Mouse (Mus musculus) right cerebral cortex, adult 2 months (tissue): ENCODE measurements at regions not wholly inside any gene's neighbourhood (a gene's known extent, or its start where the extent isn't known, plus 50 kb on each side); places are given as distances from the start of the nearest gene placed in this dataset.

Experiments used
- DNase-seq, 2 experiments: peaks; one replicate each; pipeline ENCODE4 v3.0.0; 2021 to 2022; ENCODE audit warnings: low spot score in 2 of 2

DNA sequence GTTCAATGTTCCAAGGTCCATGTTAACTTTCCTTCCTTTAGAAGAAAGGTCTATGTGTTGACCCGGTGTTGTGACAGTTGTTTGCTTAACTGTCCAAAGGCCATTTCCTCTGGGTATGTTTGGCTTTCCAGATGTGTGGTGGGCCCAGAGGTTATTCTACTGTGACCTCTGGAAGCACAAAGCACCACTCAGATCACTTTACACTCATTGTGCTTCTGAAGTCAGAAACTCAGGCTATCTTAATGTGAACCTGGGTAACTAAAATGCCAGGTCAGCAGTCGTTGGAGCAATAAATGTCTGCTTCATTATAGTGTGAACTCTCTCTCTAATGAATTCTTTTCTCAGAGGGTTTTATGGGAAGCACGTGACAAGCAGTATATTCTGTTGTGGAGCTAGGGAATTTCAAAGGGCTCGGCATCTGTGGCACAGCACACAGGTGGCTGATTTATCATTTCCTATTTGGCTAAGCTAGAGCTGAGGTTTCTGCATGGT lies 68.5 kb upstream of the Klf12 start:
- no peak for DNase-seq

DNA sequence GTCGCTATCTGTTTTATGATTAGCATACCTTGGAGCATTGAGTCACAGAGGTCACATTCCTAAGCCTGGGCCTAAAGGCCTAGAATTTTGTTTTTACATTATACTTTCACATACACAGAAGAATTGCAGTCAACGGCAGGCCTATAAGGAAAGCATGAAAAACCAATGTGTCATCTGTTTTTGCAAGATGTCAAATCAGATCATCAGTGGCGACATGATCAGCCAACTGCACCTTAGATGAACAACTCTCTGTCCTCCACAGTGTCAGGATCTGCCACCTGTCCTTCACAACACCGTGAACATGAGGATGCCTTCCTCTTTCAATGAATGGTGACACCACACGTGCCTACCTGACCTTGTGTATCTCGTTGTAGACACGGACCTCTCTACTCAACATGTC lies 66.5 kb upstream of the Klf12 start:
- DNase-seq, result no peak

DNA sequence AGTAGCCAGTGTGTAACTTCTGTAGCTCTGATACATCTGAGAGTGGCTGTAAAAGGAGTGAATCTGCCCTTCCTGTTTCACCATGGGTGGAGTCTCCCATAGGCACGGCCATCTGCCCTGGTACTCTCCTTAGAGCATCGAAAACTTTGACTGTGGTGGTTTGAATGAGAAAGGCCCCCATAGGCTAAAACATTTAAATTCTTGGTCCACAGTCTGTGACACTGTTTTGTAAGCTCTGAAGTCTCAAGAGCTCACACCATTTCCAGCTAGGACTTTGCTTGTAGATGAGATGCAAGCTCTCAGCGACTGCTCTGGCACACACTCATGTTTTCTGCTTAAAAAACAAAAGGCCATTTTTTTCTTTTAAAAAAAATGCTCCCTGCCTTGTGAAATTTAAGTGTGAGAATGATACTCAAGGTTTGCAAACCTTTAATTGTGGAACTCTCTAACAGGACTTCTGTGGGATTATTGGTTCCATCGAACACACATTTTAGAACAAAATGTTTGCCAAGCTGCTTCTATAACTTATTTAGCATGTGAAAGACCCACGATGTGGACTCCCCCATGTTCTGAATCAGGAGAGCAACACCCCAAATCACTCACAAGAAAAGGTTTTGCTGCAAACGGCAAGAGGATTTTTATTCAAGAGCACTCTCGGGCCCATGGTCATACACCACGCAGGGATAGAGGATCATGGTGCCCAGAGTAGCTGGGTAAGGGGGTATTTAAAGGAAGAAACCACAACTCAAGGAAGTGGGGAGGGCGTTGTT lies 65.7 kb upstream of the Klf12 start:
- no peak for DNase-seq

DNA sequence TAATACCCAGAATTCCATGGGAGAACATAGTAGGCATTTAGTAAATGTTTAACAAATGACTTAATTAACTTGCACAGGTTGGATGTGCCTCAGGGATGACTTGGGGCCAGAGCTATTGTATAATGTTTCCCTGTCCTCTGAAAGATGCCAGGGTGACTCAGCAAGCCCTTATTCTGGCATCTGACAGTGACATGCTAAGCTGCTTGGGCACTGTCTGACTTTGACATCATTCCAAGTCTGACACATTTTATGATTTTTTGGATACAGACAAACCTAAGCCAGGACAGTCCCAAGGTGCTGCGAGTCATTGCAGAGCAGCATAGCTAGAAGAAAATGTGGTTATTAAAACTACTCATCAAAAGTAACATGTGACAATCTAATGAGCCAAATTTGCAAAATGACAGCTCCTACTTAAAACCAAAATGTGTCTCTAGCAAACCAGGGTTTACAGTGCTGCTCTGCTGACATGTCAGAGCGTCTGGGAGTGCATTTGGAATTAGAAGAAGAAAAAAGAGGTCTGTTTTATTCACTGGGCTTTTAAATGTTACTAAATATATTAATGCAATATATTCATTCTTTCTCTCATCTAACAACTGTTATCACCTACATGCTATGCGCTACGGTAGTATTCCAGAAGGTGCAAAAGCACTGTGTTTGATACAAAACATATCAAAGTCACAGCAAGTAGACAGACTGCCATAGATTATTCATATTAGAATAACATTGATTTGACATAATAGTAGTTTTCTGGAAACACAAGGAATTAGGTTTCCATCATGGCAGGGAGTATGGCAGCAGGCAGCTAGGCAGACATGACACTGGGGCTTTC lies 64.1 kb upstream of the Klf12 start:
- no peak for DNase-seq

DNA sequence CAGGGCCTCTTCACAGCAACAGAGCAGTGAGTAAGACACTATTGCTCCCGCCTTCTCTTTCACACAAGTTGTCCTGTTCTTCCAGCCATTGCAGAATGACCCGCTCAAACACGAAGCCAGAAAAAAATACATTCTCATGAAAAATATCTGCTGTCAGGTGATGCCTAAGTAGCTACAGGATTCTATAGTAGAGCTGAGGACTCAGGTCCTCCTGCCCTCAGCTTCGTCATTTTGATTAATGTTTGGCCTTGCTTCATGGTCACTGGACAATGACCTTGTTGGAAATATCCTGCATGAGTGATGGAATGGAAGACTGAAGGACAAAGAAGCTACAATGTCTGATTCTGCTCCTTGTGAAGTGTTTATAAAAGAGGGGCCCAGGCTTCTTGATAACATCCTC lies 52.4 kb upstream of the Klf12 start:
- DNase-seq, result no peak
